Mouse (Mus musculus) T-cell, adult 2 months (primary cell): ENCODE data around the gene Fam19a3.
A peak's percentile ranks its signal among the peaks of the same experiment; 100 is the strongest.
"Not testable (repeated sequence)": the region's sequence is repeated elsewhere in the genome, so short reads cannot be mapped to it uniquely, and the experiment has no call there.

Experiments
- DNase-seq: peaks from one replicate; pipeline ENCODE4 v3.0.0; 2022; ENCODE audit warnings: low spot score

The Fam19a3 gene

GRCm38 (mm10) chr3:104781471-104781903 lies at the start of gene Fam19a3:
Gene Fam19a3, minus strand, starts transcription at chr3:104781840.
- DNase-seq: peak; percentile 54

DNA sequence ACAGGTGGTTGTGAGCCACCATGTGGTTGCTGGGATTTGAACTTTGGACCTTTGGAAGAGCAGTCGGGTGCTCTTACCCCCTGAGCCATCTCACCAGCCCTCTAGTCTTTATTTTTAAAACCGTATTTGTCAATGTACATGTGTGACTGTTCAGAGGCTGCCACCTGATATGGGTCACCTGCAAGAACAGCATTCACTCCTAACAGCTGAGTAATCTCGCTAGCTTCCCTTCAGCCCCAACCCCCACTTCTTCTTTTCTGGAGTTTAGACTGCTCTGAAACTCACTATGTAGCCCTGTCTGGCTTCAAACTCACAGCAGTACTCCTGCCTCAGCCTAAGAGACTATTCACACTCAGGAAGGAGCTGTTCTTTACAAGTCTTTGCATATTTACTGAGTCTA lies 40.8 kb upstream of the Fam19a3 start:
- no peak for DNase-seq

DNA sequence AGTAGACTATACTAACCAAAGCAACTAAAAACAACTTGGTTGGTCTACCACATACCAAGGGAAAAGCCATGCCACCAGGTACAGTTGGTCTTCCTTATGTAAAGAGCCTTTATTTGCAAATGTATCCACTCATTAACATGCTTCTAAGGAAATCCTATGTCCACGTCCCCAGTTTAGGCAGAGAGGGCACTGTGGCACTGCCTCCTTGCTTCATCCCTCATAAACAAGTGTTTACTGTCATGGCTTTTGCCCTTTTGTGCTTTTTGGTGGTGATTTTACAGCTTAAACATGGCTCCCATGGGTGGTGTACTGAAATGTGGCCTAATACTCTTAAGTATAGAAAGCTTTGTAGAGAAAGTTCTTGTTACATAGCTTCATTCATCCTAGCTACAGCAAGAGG lies 38.8 kb upstream of the Fam19a3 start:
- no peak for DNase-seq

- no peak for DNase-seq
Measured at GRCm38 (mm10) chr3:104818749-104819134, 37.1 kb upstream of the Fam19a3 start.

DNA sequence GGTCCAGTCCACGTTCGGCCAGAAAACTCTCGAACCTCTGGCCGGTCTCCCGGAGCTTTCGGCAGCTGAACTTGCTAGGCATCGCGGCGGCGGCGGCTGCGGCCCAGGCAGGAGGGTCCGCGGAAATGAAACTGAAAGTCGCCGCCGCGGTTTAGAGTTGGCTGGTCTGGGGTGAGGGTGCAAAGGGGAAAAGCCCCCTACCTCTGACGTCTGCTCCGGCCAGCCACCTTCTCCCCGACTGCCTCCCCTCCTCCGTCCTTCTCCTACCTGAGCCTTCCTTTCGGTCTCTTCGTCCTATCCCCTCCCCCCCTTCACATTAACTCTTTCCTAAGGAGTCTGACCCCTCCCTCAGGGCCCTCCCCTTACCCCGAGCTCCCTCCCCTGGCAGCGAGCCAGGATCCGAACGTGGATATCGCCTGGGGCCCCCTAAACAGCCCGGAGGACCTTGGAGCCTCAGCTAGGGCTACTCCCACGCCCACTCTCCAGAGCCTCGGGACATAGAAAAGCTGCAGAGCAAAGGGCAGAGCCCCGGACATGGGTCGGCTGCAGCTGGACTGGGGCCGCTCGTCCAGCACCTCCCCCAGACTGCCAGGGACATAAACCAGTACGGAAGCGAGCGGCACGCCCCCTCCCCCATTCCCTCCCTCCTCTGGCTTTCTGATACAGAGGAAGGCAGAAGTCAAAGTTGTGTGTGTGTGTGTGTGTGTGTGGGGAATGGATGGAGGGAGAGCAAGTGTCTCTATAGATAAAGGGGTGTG lies 36.5 kb upstream of the Fam19a3 start, which contains the start of gene Mov10:
Mov10 (minus strand) TSS at position 573 of the 758 bp plus-strand sequence.
- DNase-seq: peak; percentile 63

- DNase-seq: peak; percentile 35
Measured at GRCm38 (mm10) chr3:104817481-104817990, 35.9 kb upstream of the Fam19a3 start.

- DNase-seq: no peak
Measured at GRCm38 (mm10) chr3:104816130-104816529, 34.5 kb upstream of the Fam19a3 start.

GRCm38 (mm10) chr3:104815346-104815745 lies 33.7 kb upstream of the Fam19a3 start:
- no peak for DNase-seq

DNA sequence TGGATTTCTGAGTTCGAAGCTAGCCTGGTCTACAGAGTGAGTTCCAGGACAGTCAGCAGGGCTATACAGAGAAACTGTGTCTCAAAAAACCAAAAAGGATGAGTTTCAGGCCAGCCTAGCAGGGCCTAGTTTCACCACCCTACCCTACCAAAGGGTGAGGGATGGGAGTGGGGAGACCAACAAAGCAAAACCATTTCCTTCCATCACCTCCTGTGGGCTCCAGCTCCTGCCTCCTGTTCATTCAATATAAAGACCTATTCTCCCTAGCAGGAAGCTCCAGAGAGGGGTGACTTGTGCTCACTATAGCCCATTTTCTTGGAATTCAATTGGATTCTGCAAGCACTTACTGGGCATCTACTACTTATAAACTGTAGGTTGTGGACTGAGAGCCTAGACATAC lies 33.1 kb upstream of the Fam19a3 start:
- DNase-seq: no peak

DNA sequence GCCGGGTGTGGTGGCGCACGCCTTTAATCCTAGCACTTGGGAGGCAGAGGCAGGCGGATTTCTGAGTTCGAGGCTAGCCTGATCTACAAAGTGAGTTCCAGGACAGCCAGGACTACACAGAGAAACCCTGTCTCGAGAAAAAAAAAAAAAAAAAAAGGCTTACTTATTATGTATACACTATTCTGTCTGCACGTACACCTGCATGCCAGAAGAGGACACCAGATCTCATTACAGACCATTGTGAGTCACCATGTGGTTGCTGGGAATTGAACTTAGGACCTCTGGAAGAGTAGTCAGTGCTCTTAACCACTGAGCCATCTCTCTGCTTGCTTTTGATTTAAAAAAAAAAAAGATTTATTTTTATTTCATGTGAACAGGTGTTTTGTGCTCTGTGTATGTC lies 31.6 kb upstream of the Fam19a3 start:
- DNase-seq: not testable (repeated sequence)

GRCm38 (mm10) chr3:104812254-104812653 lies 30.6 kb upstream of the Fam19a3 start:
- no peak for DNase-seq

GRCm38 (mm10) chr3:104811752-104812151 lies 30.1 kb upstream of the Fam19a3 start:
- DNase-seq: no peak

GRCm38 (mm10) chr3:104805539-104805938 lies 23.9 kb upstream of the Fam19a3 start:
- no peak for DNase-seq

- DNase-seq: no peak
Measured at GRCm38 (mm10) chr3:104804312-104804711, 22.7 kb upstream of the Fam19a3 start.

DNA sequence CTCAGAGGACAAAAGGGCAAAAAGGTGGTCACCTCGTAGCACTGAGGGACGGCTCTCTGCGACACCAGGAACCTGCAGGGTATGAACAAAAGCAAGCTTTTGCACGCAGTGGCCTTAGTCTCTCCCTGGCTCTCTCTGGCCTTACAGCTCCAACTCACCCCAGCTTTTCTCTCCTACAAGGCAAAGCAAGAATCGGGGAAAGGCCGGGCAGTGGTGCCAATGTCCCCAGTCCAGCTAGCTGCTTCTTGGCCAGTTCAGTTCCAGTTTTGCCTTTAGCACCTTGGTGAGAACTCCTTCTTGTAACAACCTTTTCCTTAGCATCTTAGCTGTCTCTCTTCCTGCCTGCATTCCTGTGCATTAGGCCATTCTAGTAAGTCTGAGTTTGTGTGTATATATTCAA lies 19.8 kb upstream of the Fam19a3 start:
- no peak for DNase-seq

DNA sequence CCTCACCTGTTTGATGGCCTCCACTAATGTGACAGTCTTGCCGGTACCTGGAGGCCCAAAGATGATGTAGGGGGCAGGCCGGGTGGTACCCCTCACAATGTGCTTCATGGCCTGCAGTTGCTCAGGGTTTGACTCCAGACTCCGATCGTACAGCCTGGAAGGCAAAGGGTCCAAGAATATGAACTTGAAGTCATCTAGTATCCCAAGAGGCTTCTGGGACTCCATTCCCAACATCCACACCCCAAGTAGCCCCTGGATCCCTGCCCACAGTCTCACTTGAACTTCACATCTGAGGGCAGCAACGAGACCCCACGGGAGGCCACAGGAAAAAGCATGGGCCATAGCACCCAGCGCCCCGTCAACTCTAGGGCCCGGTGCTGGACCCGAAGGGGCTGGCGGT lies 19.0 kb upstream of the Fam19a3 start:
- no peak for DNase-seq

DNA sequence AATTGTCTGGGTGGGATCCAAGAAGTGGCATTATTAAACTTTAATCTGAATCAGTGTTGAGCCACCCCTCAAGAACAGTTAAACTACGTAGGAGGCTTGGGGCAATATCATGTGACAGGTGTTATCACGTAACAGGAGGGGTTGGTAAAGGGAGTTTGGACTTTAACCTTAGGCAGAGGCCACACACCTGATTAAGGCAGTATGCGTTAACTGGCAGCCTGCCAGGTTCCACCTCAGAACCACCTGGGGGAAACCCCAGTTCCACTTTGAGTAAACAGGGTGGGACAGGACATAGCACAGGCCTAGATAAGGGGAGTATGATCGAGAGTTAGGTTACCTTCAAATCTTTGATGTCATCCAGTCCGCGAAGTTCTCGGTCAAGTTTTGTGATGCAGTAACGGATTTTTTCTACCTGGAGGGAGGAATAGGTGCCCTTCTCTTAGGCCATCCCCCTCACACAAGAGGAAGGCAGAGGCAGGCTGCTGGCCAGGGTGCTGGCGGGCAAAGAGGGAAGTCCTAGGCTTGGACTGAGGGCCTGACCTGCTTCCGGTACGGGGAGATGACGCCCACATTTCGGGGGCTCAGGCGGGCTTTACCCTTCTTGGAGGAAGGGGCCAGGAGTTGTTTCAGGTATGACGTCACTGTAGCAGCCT lies 14.9 kb upstream of the Fam19a3 start:
- peak; percentile 58 for DNase-seq

DNA sequence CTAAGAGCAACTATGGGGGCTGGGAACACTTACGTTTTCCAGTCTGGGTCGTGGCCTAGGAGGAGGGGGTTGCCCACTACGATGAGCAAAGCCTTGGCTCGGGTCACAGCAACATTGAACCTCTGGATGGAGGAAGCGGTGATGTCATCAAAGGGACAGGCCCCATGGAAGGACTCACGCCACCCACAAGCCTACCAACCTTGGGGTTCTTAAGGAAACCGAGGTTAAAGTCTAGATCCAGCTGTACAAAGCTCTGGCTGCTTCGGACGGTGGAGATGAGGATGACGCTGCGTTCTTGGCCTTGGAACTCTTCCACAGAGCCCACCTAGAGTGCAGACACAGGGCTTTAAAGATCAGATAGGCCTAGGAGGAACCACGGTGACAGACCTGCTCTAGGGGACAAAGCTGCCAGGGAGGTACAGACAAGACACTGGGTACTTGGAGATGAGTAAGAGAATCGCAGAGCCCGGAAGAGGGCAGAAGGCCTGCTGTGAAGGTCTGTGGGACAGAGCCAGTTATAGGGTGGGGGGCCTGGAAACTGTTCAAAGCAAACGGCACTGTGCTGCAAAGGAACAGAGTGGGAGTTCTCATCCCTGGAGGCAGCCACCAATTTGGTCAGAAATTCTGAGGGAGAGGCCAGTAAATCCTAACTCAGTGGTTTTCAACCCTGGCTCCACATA lies 14.2 kb upstream of the Fam19a3 start:
- DNase-seq: no peak

DNA sequence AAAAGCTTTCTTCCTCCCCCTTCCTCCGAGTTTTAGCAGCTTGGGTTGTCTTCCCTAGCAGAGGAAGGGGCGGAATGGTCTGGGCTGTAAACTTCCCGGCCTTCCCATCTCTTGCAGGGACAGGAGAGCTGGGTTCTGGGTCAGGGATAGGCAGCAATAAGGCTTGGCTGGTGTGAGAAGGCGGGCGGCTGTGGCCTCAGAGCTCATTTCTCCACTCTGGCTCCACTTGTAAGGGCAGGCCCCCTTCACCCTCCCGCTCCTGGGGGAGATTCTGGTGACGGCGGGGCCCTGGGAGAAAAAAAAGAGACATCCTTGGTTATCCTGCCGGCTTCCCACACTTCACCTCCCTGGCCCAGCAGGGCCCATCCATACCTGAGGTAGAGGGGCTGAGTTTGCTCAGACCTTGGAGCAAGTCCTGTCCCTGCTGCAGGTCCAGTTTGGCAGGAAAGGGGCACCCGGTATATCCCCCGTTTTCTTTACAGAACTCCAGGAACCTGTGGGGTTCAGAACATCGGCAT lies 13.4 kb upstream of the Fam19a3 start:
- DNase-seq: no peak

DNA sequence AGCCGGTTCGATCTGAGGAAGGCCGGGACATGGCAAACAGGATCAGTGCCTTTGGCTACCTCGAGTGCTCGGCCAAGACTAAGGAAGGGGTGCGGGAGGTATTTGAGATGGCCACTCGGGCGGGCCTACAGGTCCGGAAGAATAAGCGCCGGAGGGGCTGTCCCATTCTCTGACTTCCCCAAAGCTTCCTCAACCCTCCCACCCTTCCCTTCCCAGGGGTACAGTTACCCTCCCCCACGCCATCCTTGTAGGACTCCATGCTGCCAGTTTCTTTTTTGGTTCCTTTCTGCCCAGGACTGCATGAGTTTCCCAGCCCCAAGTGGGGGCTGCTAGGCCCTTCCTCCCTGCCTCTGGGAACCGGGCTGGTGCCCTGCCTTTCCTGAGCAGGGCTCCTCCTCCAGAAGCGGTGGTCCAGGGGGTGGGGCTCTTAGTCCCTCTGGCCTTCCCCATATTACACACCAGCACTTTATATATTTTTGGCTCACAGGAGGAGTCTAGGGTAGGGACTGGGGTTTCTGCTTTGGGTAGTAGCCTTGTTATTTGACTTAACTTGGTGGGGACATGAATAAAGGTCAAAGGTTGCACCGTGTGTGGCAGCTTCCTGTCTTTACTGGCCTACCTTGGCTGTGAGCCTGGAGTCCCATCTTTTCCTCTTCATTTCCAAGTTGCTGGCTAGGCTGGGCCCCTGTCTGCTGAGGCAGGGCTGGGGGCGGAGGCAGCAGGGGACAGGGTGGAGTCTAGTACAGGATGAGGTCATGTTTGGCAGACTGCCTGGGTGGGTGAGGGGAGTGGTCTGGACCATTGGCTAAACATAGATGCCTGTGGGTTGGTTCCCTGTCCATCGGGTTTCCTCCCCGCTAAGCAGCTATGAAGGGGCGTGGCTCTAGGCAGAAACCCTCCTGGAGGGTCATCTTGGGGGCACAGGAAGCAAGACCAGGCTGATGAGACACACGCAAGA lies 12.5 kb upstream of the Fam19a3 start:
- peak; percentile 42 for DNase-seq
